Mouse (Mus musculus): Measurements from ENCODE around the gene Tiprl. TPM values are rescaled to one million over a fixed set of nuclear protein-coding genes. Genes with fewer than 3 reads are reported as not detected.

Tiprl gene
- polyA plus RNA-seq, 1 experiment from 2014 or later, result 111 TPM

DNA sequence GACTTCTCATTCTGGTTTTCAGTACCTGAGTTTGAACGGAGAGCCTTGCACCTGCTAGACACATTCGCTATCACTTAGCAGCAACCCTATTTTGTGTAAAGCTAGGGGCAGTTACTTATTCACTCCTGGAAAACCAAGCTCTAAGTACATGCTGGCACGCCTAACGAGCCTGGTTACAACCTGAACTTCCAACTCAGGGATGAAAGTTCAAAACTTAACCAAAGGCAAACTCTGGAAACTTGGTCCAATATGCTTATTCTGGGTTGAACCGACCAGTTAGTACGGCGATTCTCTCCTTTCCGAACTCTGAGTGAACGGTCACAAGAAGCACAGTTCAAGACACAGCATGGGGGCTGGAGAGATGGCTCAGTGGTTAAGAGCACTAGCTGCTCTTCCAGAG, 7.2 kb downstream of the Tiprl start:
- no peak overlapping the region for H3K4me2 ChIP-seq (replicated peaks; ENCODE audit: low read depth, low read length)
- ATAC-seq (ENCODE audit: low FRiP score), result no peak
- H3K27ac ChIP-seq (ENCODE audit: low read depth, low read length), result no peak overlapping the region
- no peaks in the 10 kb centered on the region for H3K9me3 ChIP-seq (ENCODE audit: control insufficient read depth, low read length)
- no peak overlapping the region for H3K9ac ChIP-seq (ENCODE audit: low read depth, low read length)
- H3K4me3 ChIP-seq (ENCODE audit: low read depth, low read length), result no peak overlapping the region
- no peaks in the 10 kb centered on the region for H3K27me3 ChIP-seq (ENCODE audit: control insufficient read depth, insufficient read depth, low read length)
- WGBS, result 93% methylated on average over 9 of the region's 9 CpGs
- H3K4me1 ChIP-seq (replicated peaks; ENCODE audit: control insufficient read depth, insufficient read depth, low read length), result no peaks in the 10 kb centered on the region
- H3K36me3 ChIP-seq (ENCODE audit: control insufficient read depth, insufficient read depth, low read length), result no peaks in the 10 kb centered on the region
- no peak for DNase-seq (ENCODE audit: low spot score)

DNA sequence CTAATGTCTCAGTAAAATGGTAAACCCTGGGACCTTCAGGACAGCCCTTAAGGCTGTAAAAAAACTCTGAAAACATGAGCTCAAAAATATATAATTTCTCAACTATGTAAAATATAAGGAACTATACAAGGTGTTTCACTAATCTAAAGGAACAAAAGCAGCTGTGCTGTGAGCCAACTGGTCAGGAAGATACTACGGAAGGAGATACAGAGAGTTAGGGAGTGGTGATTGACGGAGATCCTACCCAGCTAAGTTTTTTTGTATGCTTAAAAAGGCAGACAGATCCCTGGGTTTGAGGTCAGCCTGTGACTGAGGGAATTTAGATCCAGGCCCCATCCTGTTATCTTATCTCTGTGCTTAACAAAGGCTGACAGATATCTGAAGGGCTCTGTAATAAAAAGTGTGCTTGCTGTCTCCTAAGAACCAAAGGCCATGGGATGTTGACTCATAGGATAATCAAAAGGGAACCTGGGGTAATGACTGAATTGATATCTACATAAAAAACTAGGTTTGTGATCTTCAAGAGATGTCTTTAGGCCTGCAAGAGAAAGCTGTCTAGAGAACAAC, 19.7 kb downstream of the Tiprl start:
- no peak overlapping the region for H3K9ac ChIP-seq (ENCODE audit: low read depth, low read length)
- WGBS, result 93% methylated on average over 2 of the region's 2 CpGs
- no peak overlapping the region for H3K27ac ChIP-seq (ENCODE audit: low read depth, low read length)
- no peak overlapping the region for H3K4me2 ChIP-seq (replicated peaks; ENCODE audit: low read depth, low read length)
- H3K4me1 ChIP-seq (replicated peaks; ENCODE audit: control insufficient read depth, insufficient read depth, low read length), result no peaks in the 10 kb centered on the region
- H3K9me3 ChIP-seq (ENCODE audit: control insufficient read depth, low read length), result no peaks in the 10 kb centered on the region
- no peaks in the 10 kb centered on the region for H3K27me3 ChIP-seq (ENCODE audit: control insufficient read depth, insufficient read depth, low read length)
- 0 out of 2 replicates have a peak, but pooled peaks cover 6% of the 10 kb centered on the region for H3K36me3 ChIP-seq (ENCODE audit: control insufficient read depth, insufficient read depth, low read length)
- no peak for DNase-seq (ENCODE audit: low spot score)
- H3K4me3 ChIP-seq (ENCODE audit: low read depth, low read length), result no peak overlapping the region
- no peak for ATAC-seq (ENCODE audit: low FRiP score)

DNA sequence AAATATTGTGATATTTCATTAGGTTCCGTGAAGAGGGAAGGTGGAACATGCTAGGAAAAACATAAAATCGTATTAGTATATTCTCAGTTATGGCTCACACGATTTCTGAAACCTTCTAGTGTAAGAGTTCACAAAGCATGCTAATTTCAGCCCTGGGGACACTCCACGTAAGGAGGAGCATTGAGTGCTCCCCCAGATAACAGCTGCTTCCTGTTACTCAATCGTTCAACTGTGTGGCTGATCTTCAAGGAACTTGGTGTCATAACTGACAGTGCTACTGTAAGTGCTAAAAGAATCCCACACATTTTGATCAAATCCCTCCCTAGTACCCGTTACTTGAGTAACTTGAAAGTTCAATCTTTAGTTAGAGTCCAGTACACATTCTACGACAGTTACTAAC, 21.0 kb downstream of the Tiprl start:
- Histone ChIP-seq H3K4me2 (replicated peaks; ENCODE audit: low read depth, low read length) (no peak overlapping the region), H3K9ac (ENCODE audit: low read depth, low read length) (no peak overlapping the region), H3K27me3 (ENCODE audit: control insufficient read depth, insufficient read depth, low read length) (no peaks in the 10 kb centered on the region), H3K36me3 (ENCODE audit: control insufficient read depth, insufficient read depth, low read length) (0 out of 2 replicates have a peak, but pooled peaks cover 6% of the 10 kb centered on the region), H3K27ac (ENCODE audit: low read depth, low read length) (no peak overlapping the region), H3K4me1 (replicated peaks; ENCODE audit: control insufficient read depth, insufficient read depth, low read length) (no peaks in the 10 kb centered on the region), H3K9me3 (ENCODE audit: control insufficient read depth, low read length) (no peaks in the 10 kb centered on the region), H3K4me3 (ENCODE audit: low read depth, low read length) (no peak overlapping the region)
- DNase-seq (ENCODE audit: low spot score), result no peak
- ATAC-seq (ENCODE audit: low FRiP score), result no peak
- WGBS, result 92% methylated on average over 7 of the region's 7 CpGs

DNA sequence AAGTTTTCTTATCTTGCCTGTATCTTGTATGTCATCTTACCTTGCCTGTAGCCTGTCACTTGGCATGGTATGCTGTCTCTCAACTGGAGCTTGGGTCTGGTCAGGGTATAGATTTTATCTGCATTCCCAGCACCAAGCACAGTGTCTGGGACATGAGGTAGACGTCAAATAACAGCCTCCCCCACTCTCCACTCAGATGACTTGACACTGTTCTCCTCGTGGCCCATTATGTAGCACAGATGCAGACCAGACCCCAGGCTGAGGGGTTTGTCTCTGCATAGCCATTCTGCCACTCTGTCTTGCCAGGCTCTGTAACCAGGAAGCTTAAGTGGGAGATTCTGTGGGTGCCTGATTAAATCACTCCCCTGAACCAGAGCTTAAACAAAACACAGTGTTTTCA, 31.2 kb downstream of the Tiprl start:
- Histone ChIP-seq H3K27me3 (ENCODE audit: control insufficient read depth, insufficient read depth, low read length) (no peaks in the 10 kb centered on the region), H3K4me3 (ENCODE audit: low read depth, low read length) (no peak overlapping the region), H3K9me3 (ENCODE audit: control insufficient read depth, low read length) (no peaks in the 10 kb centered on the region), H3K27ac (ENCODE audit: low read depth, low read length) (no peak overlapping the region), H3K36me3 (ENCODE audit: control insufficient read depth, insufficient read depth, low read length) (no peaks in the 10 kb centered on the region), H3K4me2 (replicated peaks; ENCODE audit: low read depth, low read length) (no peak overlapping the region), H3K4me1 (replicated peaks; ENCODE audit: control insufficient read depth, insufficient read depth, low read length) (no peaks in the 10 kb centered on the region), H3K9ac (ENCODE audit: low read depth, low read length) (no peak overlapping the region)
- DNase-seq (ENCODE audit: low spot score) (no peak), ATAC-seq (ENCODE audit: low FRiP score) (no peak)
- 55% methylated on average over 2 of the region's 2 CpGs for whole genome bisulfite sequencing

DNA sequence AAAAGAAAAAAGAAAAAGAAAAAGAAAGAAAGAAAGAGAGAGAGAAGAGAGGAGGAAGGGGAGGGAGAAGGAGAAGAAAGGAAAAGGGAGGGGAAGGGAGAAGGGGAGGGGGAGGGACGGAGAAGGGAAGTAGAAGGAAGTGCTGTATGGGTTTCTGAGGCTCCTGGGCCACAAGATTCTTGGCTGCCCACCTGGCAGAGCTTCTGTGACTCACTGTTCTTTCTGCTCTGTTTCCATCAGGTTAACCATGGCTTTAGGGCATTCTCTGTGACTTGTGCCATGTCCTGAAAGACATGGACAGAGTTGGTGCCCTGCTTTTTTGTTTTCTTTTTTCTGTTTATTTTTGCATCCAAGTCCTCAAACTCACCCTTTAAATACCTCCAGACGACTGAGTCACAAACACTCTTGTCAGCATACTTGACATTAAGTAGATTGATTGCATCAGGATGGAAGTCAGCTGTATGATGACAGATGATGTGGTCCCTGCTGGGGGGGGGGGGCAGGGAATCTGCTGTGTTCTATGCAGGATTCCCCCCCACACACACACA, 33.2 kb downstream of the Tiprl start:
- 60% methylated on average over 2 of the region's 2 CpGs for WGBS
- H3K9me3 ChIP-seq (ENCODE audit: control insufficient read depth, low read length), result no peaks in the 10 kb centered on the region
- no peaks in the 10 kb centered on the region for H3K36me3 ChIP-seq (ENCODE audit: control insufficient read depth, insufficient read depth, low read length)
- ATAC-seq (ENCODE audit: low FRiP score), result no peak
- no peaks in the 10 kb centered on the region for H3K27me3 ChIP-seq (ENCODE audit: control insufficient read depth, insufficient read depth, low read length)
- no peak overlapping the region for H3K27ac ChIP-seq (ENCODE audit: low read depth, low read length)
- no peak overlapping the region for H3K4me2 ChIP-seq (replicated peaks; ENCODE audit: low read depth, low read length)
- no peak for DNase-seq (ENCODE audit: low spot score)
- H3K4me3 ChIP-seq (ENCODE audit: low read depth, low read length), result no peak overlapping the region
- H3K4me1 ChIP-seq (replicated peaks; ENCODE audit: control insufficient read depth, insufficient read depth, low read length), result no peaks in the 10 kb centered on the region
- no peak overlapping the region for H3K9ac ChIP-seq (ENCODE audit: low read depth, low read length)

DNA sequence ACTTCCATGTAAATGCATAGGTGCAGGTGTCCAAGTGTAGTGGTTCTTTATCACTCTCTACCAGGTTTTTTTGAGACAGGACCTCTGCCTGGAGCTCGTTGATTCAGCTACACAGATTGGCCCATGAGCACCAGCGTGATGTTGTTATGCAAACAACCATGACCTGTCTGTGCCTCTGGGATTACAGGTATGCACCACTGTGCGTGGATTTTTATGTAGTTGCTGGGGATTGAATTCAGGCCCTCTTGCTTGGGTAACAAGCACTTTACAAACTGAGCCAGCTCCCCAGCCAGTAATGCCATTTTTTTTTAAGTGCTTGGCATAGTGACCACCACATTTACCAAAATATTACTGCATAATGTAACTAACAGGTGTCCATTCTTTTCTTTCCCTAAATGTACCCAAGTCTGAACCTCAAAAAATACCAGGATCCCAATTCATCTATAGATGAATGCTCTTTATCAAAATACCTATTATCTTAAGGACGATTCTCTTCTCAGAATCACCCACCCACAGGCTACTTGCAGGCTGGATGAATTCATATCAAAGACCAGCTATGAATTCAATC, 35.3 kb downstream of the Tiprl start:
- Histone ChIP-seq H3K4me1 (replicated peaks; ENCODE audit: control insufficient read depth, insufficient read depth, low read length) (no peaks in the 10 kb centered on the region), H3K27me3 (ENCODE audit: control insufficient read depth, insufficient read depth, low read length) (no peaks in the 10 kb centered on the region), H3K4me2 (replicated peaks; ENCODE audit: low read depth, low read length) (no peak overlapping the region), H3K9me3 (ENCODE audit: control insufficient read depth, low read length) (no peaks in the 10 kb centered on the region), H3K9ac (ENCODE audit: low read depth, low read length) (no peak overlapping the region), H3K4me3 (ENCODE audit: low read depth, low read length) (no peak overlapping the region), H3K27ac (ENCODE audit: low read depth, low read length) (no peak overlapping the region), H3K36me3 (ENCODE audit: control insufficient read depth, insufficient read depth, low read length) (no peaks in the 10 kb centered on the region)
- ATAC-seq (ENCODE audit: low FRiP score) (no peak), DNase-seq (ENCODE audit: low spot score) (no peak)
- 81% methylated on average over 4 of the region's 4 CpGs for WGBS

DNA sequence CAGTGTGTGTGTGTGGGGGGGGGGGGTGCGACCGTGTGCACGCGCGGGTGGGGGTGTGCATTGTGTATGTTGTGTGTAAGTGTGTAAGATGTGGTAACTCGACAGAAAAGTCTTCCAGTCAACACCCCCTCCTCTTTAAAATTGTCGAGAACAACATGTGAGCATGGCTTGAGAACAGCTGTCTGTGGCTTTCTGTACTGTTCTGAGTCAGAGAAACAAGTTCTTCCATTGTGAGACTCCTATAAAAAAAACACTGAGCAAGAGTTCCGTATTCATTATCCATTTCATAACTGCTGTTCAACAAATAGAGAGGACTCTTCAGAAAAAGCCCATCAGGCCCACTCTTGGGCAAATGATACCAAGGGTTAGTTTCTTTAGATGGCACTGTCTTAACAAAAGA, 36.0 kb downstream of the Tiprl start:
- no peaks in the 10 kb centered on the region for H3K4me1 ChIP-seq (replicated peaks; ENCODE audit: control insufficient read depth, insufficient read depth, low read length)
- no peak for ATAC-seq (ENCODE audit: low FRiP score)
- H3K27me3 ChIP-seq (ENCODE audit: control insufficient read depth, insufficient read depth, low read length), result no peaks in the 10 kb centered on the region
- H3K36me3 ChIP-seq (ENCODE audit: control insufficient read depth, insufficient read depth, low read length), result no peaks in the 10 kb centered on the region
- 85% methylated on average over 8 of the region's 8 CpGs for WGBS
- no peak for DNase-seq (ENCODE audit: low spot score)
- no peak overlapping the region for H3K9ac ChIP-seq (ENCODE audit: low read depth, low read length)
- H3K4me2 ChIP-seq (replicated peaks; ENCODE audit: low read depth, low read length), result no peak overlapping the region
- no peak overlapping the region for H3K4me3 ChIP-seq (ENCODE audit: low read depth, low read length)
- H3K9me3 ChIP-seq (ENCODE audit: control insufficient read depth, low read length), result no peaks in the 10 kb centered on the region
- H3K27ac ChIP-seq (ENCODE audit: low read depth, low read length), result no peak overlapping the region

DNA sequence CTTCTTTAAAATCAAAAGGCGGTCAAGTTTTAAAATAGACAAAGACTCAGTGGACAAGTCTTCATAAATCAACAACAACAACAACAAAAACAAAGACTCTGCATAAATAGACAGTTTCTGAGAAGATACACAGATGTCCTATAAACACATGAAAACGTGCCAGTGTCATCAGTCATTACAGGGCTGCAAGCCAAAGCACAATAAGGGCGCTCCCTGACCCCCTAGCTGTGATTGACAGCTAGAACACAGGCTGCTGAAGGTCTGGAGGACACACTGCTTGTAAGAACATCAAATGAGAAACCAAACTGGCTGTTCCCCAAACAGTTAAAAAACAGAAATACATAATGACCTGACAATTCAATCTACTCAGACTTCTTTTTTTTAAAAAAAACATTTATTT, 37.2 kb downstream of the Tiprl start:
- no peak for ATAC-seq (ENCODE audit: low FRiP score)
- Histone ChIP-seq H3K4me2 (replicated peaks; ENCODE audit: low read depth, low read length) (no peak overlapping the region), H3K4me3 (ENCODE audit: low read depth, low read length) (no peak overlapping the region), H3K36me3 (ENCODE audit: control insufficient read depth, insufficient read depth, low read length) (no peaks in the 10 kb centered on the region), H3K4me1 (replicated peaks; ENCODE audit: control insufficient read depth, insufficient read depth, low read length) (no peaks in the 10 kb centered on the region), H3K27me3 (ENCODE audit: control insufficient read depth, insufficient read depth, low read length) (no peaks in the 10 kb centered on the region), H3K9ac (ENCODE audit: low read depth, low read length) (no peak overlapping the region), H3K27ac (ENCODE audit: low read depth, low read length) (no peak overlapping the region), H3K9me3 (ENCODE audit: control insufficient read depth, low read length) (no peaks in the 10 kb centered on the region)
- WGBS, result 72% methylated on average over 3 of the region's 3 CpGs
- DNase-seq (ENCODE audit: low spot score), result no peak

DNA sequence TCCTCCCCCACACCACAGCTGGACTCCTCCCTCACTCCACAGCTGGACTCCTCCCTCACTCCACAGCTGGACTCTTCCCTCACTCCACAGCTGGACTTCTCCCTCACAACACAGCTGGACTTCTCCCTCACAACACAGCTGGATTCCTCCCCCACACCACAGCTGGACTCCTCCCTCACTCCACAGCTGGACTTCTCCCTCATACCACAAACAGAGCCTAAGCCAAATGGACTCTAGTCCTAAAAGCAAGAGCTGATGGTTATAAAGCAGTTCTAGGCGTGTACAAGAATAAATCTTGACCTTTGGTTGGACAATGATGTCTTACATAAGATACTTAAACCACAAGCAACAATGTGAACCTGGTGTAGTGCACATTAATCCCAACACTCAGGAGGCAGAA, 37.8 kb downstream of the Tiprl start:
- DNase-seq (ENCODE audit: low spot score), result no peak
- Histone ChIP-seq H3K9me3 (ENCODE audit: control insufficient read depth, low read length) (no peaks in the 10 kb centered on the region), H3K4me3 (ENCODE audit: low read depth, low read length) (no peak overlapping the region), H3K27me3 (ENCODE audit: control insufficient read depth, insufficient read depth, low read length) (no peaks in the 10 kb centered on the region), H3K4me1 (replicated peaks; ENCODE audit: control insufficient read depth, insufficient read depth, low read length) (0 out of 2 replicates have a peak, but pooled peaks cover under 1% of the 10 kb centered on the region), H3K9ac (ENCODE audit: low read depth, low read length) (no peak overlapping the region), H3K4me2 (replicated peaks; ENCODE audit: low read depth, low read length) (no peak overlapping the region), H3K36me3 (ENCODE audit: control insufficient read depth, insufficient read depth, low read length) (no peaks in the 10 kb centered on the region), H3K27ac (ENCODE audit: low read depth, low read length) (no peak overlapping the region)
- no peak for ATAC-seq (ENCODE audit: low FRiP score)
- WGBS, result 71% methylated on average over 1 of the region's 1 CpGs
